Mouse (Mus musculus): ENCODE data around the gene Psmd11.
"Not testable (repeated sequence)": the region's sequence is repeated elsewhere in the genome, so short reads cannot be mapped to it uniquely, and the experiment has no call there.

The Psmd11 gene

DNA sequence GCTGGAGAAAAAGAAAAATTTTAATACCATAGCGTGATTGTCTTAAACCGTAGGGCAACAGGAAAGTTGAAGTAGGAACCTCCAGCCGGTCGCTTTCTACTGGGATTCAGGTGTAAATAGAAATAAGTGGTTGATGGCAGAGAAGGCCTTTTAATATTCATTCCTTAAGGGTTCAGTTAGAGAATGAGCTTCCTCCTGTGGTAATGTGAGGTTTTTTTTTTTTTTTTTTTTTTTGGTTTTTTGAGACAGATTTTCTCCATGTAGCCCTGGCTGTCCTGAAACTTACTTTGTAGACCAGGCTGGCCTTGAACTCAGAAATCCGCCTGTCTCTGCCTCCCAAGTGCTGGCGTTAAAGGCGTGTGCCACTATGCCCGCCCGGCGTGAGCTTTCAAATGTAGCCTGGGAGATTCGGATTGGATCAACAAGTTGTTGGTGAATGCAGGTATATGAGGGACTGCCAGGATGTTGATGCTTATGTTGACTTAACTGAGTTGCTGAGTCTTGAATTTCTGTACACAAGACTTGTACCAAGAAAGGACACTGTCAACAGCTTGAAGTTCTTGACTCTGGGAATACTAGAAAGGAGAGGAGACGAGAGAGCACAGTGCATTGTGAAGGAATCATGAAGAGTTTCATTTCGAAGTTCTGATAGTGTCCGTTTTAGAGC lies 1.2 kb downstream of the Psmd11 start:
- no peak for DNase-seq

DNA sequence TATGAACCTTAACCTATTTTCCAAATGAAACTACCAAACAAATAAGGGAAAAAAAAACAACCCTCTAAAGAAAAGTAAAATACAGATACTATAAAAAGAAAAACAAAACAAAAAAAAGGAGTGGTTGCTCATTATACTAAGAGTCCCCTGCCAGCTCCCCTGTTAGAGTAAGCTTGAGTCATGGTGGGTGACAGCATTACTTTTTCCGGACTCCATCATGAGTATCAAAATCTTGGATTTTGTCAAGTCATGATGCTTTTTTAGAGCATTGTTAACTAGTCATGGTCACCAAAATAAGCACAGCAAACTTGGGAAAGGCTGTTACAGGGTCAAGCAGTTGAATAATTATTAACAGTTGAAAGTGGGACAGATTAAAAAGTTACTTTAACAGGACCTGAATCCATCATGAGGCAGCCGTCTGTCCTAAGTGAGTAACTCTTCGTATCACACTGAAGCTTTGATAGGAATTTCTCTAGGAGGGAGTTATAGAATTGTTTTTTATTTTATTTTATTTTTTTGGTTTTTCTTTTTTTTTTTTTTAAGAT lies 2.0 kb downstream of the Psmd11 start:
- DNase-seq, result no peak

DNA sequence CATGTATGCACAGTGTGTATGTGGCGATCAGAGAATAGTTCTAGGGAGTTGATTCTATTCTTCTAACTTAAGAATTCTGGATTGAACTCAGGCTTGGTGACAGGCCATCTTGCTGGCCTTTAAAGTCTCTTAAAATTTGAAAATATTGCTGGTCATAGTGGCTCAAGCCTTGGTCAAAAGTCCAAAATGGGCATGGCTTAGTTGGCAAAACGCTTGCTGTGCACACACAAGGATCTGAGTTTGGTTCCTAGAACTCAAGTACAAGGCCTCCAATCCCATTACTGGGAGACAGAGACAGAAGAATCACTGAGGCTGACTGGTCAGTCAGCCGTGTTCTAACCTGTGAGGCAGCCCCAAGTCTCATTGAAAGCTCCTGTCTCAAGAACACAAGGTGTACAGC lies 18.5 kb downstream of the Psmd11 start:
- no peak for DNase-seq

DNA sequence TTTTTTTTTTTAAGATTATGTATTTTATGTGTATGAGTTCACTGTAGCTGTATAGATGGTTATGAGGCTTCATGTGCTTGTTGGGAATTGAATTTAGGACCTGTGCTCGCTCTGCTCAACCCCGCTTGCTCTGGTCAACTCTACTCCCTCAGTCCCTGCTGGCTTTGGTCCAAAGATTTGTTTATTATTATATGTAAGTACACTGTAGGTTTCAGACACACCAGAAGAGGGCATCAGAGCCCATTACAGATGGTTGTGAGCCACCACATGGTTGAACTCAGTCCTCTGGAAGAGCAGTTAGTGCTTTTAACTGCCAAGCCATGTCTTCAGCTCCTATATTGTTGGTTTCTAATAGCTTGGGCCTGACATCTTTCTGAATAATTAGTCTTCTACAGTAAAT lies 21.4 kb downstream of the Psmd11 start:
- DNase-seq, result no peak

- DNase-seq, result no peak
Observed at GRCm38 (mm10) chr11:80452242-80452641, 23.8 kb downstream of the Psmd11 start.

DNA sequence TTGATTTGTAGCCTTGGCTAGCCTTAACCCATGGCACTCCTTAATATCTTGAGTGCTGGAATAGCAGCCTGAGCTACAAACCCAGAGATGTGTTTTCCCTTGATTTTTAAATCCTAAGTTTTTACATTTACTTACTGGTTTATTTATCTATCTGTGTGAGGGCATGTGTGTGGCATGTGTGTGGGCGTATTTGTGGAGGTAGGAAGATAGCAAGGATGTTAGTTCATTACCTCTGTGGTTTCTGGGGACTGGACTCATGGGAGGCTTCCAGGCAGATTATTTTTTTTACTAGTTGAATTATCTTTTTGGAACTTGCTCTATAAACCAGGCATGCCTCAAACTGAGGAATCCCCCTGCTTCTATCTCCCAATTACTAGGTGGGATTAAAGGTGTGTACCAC lies 24.8 kb downstream of the Psmd11 start:
- DNase-seq, result no peak

DNA sequence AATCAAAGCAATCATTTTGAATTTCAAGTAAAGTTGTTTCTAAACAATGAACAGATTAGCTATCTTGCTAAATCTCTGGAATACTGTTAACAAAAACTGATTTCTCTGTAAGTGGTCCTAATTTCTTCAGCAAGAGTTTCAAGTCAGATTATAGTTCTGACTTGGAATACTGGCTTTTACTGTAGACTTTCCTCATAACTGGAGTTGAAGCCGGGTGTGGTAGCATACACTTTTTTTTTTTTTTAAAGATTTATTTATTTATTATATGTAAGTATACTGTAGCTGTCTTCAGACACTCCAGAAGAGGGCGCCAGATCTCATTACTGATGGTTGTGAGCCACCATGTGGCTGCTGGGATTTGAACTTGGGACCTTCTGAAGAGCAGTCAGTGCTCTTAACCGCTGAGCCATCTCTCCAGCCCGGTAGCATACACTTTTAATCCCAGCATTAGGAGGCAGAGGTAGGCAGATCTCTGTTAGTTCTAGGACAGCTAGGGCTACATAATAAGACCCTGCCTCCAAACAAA lies 35.3 kb downstream of the Psmd11 start:
- not testable (repeated sequence) for DNase-seq

GRCm38 (mm10) chr11:80471836-80472605 lies 43.6 kb downstream of the Psmd11 start:
- DNase-seq, result no peak

DNA sequence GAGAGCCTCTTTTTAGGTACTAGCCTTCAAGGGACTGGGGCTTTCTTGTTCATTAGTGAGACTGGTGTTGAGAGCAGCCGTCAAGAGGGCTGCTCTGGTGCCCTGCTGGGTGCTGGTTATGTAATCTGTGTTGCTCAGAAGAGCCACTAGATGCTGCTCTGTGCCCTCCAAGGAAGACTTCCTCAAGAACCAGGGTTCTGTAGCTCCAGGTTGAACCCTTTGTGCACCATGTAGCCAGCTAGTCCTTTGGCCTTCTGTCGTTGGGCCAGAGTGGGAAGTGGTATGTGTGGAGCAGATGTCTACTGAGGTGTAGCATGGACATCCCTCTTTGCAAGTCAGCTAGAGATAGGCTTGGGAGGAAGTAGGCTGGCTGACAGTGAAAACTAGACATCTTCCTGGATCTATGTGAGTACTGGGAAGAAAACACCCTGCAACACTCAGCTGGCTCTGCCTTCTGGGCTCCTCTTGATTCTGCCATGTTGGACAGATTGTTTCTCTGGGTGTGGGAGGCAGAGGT lies 45.8 kb downstream of the Psmd11 start:
- DNase-seq, result no peak

DNA sequence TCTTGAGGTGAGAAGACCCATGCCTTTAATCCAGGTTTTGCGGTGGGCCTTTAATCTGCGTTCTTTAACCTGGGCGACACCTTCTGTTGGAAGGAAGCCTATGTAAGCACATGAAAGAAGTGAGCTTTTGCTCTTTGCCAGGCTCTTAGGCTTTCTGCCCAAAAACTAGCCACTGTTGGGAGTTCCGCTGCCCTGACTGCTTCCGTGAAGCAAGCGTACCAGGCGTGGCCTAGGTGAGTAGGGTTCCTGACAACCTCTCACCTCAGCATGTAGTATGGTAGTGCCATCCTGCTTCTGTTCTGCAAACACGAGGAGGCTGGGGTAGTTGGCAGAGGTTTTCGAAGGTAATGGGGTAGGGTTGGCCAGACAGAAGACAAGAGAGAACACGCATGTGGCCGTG lies 46.4 kb downstream of the Psmd11 start:
- no peak for DNase-seq

- no peak for DNase-seq
Observed at GRCm38 (mm10) chr11:80475544-80475943, 47.1 kb downstream of the Psmd11 start.

DNA sequence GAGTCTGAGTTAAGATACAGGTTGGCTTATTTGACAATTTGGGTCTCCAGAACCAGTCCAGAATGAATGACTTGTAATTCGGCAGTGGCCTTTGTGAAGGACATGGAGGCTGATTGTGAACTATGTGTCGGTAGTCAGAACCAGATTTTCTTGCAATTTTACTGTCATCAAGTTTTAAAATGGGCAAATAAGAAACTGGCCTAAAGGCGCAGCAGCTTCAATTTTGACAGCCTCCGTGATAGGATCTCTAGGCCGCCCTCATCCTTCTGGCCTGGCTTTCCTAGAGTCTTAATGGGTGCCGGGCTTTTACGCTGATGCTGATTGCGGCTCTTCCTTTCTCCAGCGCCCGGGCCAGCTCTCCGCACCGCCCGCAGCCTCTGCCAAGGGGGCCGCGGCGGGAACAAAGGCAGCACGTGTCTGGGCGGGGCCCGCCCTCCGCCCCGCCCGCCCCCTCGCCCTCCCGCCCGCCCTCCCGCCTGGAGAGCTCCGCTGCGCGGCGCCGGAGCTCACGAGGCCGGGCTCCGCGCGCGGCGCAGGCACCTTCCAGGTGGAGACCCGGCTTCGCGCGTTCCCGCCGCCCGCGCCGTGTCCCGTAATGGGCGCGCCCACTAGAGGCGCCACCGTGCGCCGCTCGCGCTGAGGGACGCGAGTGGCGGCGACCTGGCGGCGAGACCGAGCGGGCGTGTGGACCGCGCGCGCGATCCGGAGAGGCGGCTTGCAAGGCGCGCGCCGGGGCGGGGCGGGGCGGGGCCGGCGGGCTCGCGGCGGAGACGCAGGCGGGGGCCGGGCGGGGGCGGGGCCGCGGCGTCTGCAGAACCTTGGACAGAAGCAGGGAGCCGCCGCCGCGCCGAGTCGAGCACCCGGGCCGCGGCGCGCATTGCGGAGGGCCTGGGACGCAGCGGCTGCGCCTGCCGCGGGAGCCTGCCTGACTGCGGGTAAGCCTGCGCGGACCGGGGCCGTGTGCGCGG lies 48.1 kb downstream of the Psmd11 start, which contains the start of gene Cdk5r1:
Gene Cdk5r1 (plus strand): TSS at position 802 of the 968 bp plus-strand sequence.
- DNase-seq, result peak; percentile 97

DNA sequence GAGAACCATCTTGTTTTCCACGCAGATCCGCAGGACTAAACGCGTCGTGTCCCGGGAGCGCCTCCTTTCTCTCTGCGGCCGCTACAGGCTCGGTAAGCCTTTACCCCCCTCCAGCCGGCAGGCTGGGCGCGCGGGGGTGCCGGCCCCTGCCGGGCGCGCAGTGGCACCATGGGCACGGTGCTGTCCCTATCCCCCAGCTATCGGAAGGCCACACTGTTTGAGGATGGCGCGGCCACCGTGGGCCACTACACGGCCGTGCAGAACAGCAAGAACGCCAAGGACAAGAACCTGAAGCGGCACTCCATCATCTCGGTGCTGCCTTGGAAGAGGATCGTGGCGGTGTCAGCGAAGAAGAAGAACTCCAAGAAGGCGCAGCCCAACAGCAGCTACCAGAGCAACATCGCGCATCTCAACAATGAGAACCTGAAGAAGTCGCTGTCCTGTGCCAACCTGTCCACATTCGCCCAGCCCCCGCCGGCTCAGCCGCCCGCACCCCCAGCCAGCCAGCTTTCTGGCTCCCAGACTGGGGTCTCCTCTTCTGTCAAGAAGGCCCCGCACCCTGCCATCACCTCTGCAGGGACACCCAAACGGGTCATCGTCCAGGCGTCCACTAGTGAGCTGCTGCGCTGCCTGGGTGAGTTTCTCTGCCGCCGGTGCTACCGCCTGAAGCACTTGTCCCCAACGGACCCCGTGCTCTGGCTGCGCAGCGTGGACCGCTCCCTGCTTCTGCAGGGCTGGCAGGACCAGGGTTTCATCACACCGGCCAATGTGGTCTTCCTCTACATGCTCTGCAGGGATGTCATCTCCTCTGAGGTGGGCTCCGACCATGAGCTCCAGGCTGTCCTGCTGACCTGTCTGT lies 49.2 kb downstream of the Psmd11 start:
- no peak for DNase-seq

DNA sequence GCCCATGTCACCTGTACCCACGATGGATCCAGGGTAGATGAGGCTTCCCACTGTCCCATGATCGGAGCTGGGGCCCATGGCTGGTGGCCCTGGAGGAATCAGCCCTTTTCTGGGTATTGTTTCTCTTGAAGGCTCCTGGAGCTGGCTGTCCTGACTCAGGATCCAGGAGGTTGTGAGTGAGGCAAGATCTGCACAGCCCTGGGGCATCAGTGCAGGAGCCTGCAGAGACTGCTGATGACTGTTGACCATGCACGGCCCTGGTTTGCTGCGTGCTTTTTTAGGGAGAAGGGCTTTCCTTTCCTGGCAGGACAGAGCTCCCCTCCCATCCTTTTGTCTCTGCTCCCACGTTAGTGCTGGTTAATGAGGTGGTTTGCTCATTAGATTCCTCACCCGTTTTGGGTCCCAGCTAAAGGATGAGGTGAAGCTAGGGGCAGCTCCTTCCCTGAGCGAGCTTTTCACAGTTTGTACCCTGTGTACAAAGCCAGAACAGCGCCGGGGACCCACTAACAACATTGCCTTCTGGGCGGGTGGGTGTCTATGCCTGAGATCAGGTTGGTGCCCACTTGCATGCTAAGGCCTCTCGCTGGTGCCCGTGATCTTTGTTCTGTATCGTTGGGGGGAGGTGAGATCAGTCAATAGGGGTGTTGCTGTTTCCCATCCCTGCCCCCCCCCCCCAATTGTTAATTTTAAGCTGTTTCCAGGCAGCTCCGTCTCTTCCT lies 50.4 kb downstream of the Psmd11 start:
- no peak for DNase-seq

DNA sequence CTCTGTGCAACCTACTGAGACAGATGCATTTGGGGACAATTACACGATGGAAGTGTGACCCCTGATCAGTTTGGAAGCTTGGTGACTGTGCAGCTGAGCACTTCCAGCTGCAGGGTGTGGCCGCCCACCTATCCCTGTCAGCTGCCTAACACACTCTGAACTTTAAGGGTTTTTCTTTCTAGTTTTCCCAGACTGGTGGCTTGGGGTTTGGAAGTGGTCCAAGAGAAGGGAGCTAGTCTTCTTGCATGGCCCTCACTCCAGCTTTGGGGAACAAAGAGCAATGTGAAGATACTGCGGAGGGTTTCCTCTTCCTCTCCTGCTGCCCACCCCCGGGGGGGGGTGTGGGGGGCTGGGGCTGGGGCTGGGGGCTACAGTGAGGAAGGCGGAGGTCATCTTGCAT lies 51.0 kb downstream of the Psmd11 start:
- no peak for DNase-seq

GRCm38 (mm10) chr11:80479906-80480866 lies 51.8 kb downstream of the Psmd11 start:
- DNase-seq, result no peak

GRCm38 (mm10) chr11:80481409-80482050 lies 53.1 kb downstream of the Psmd11 start:
- DNase-seq, result no peak

DNA sequence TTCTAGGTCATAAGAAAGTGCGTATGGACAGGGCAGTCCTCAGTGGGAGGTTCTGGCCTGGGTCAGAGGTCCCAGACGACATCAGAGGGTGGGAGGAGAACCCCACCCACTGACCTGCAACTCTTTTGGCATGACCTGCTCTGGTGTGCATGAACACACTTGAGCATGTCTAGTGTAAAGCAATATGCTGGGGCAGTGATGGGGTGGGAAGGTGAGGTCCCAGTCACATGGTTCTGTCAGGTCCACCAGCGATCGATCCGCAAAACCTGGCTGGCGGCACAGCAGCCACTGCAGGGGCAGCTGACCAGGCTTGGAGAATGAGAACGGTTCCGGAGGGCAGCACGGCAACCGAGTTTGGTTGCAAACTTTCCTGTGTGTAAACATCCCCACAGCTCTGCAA lies 53.9 kb downstream of the Psmd11 start:
- DNase-seq, result no peak

- no peak for DNase-seq
Observed at GRCm38 (mm10) chr11:80482921-80483320, 54.5 kb downstream of the Psmd11 start.
